Mouse (Mus musculus) spleen, postnatal 10 days (tissue): ENCODE measurements around the gene Pde4d.

Source experiments
- DNase-seq, 2 experiments: peaks; one replicate each; pipeline ENCODE4 v3.0.0; 2021 to 2022; ENCODE audit warnings: low spot score in 2 of 2

Gene Pde4d

GRCm38 (mm10) chr13:108598673-108599072 is 148.9 kb downstream of the Pde4d start:
- no peak for DNase-seq

- DNase-seq = no peak
Measured at GRCm38 (mm10) chr13:108599186-108599900, 149.6 kb downstream of the Pde4d start.

- no peak for DNase-seq
Measured at GRCm38 (mm10) chr13:108601021-108601420, 151.3 kb downstream of the Pde4d start.

- no peak for DNase-seq
Measured at GRCm38 (mm10) chr13:108603502-108603901, 153.8 kb downstream of the Pde4d start.

GRCm38 (mm10) chr13:108604213-108604612 is 154.5 kb downstream of the Pde4d start:
- no peak for DNase-seq

- no peak for DNase-seq
Measured at GRCm38 (mm10) chr13:108618207-108618606, 168.5 kb downstream of the Pde4d start.

- no peak for DNase-seq
Measured at GRCm38 (mm10) chr13:108622681-108623080, 172.9 kb downstream of the Pde4d start.

GRCm38 (mm10) chr13:108623929-108624328 is 174.2 kb downstream of the Pde4d start:
- no peak for DNase-seq

- DNase-seq = no peak
Measured at GRCm38 (mm10) chr13:108626166-108626565, 176.4 kb downstream of the Pde4d start.

- DNase-seq = no peak
Measured at GRCm38 (mm10) chr13:108628501-108628900, 178.8 kb downstream of the Pde4d start.

- no peak for DNase-seq
Measured at GRCm38 (mm10) chr13:108630576-108630975, 180.8 kb downstream of the Pde4d start.

- no peak for DNase-seq
Measured at GRCm38 (mm10) chr13:108631222-108631621, 181.5 kb downstream of the Pde4d start.

GRCm38 (mm10) chr13:108636526-108636925 is 186.8 kb downstream of the Pde4d start:
- DNase-seq = no peak

- no peak for DNase-seq
Measured at GRCm38 (mm10) chr13:108642259-108642658, 192.5 kb downstream of the Pde4d start.

- no peak for DNase-seq
Measured at GRCm38 (mm10) chr13:108646801-108647200, 197.1 kb downstream of the Pde4d start.

- no peak for DNase-seq
Measured at GRCm38 (mm10) chr13:108647239-108647638, 197.5 kb downstream of the Pde4d start.

GRCm38 (mm10) chr13:108654026-108654723 is 204.4 kb downstream of the Pde4d start:
- no peak for DNase-seq

GRCm38 (mm10) chr13:108666579-108666978 is 216.8 kb downstream of the Pde4d start:
- DNase-seq = no peak

- no peak for DNase-seq
Measured at GRCm38 (mm10) chr13:108667077-108667476, 217.3 kb downstream of the Pde4d start.

GRCm38 (mm10) chr13:108677056-108677455 is 227.3 kb downstream of the Pde4d start:
- no peak for DNase-seq

GRCm38 (mm10) chr13:108683018-108683417 is 233.3 kb downstream of the Pde4d start:
- DNase-seq = no peak

GRCm38 (mm10) chr13:108685817-108686216 is 236.1 kb downstream of the Pde4d start:
- DNase-seq = no peak

GRCm38 (mm10) chr13:108686262-108686661 is 236.5 kb downstream of the Pde4d start:
- no peak for DNase-seq
